Mouse (Mus musculus) retina, adult 2 months (tissue): ENCODE data around the gene Adcy1.
"Not testable (repeated sequence)": the region's sequence is repeated elsewhere in the genome, so short reads cannot be mapped to it uniquely, and the experiment has no call there.

Experiments used
- DNase-seq: peaks from one replicate; pipeline ENCODE4 v3.0.0-alpha.2; 2012; ENCODE audit warnings: low read depth, low spot score

Adcy1 gene

GRCm38 (mm10) chr11:7214342-7214660, 151.0 kb downstream of the Adcy1 start:
- no peak for DNase-seq

- DNase-seq, result no peak
Observed at GRCm38 (mm10) chr11:7214761-7215160, 151.5 kb downstream of the Adcy1 start.

DNA sequence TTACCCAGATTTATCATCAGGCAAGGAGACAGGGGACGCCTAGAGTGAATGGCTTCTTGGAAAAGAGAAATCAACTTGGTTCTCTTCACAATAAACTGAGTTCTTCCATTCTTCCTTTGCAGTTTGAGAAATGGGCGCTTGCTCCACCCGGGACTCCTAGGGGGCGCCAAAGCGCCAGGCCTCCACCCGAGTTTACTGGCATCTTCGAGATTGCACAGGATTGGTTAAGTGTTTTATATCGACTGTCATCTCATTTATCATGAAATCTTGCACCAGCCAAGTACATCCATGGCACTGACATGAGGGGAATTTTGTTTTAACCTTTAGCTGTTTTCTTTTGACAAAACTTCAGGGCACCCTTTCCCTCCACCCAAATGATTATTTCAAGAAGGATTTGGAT, 152.4 kb downstream of the Adcy1 start:
- DNase-seq, result peak; percentile 3

DNA sequence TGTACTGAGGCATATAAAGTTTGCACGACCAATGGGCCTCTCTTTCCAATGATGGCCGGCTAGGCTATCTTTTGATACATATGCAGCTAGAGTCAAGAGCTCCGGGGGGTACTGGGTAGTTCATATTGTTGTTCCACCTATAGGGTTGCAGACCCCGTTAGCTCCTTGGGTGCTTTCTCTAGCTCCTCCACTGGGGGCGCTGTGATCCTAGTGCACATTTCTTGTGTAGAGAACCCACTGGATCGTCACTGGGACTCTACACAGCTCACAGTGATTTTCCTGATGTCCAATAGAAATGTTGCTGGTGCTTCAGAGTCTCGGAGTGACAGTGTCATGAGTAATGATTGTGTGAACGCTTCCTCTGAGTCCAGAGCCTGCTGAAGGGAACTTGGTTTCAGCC, 158.5 kb downstream of the Adcy1 start:
- DNase-seq, result not testable (repeated sequence)

DNA sequence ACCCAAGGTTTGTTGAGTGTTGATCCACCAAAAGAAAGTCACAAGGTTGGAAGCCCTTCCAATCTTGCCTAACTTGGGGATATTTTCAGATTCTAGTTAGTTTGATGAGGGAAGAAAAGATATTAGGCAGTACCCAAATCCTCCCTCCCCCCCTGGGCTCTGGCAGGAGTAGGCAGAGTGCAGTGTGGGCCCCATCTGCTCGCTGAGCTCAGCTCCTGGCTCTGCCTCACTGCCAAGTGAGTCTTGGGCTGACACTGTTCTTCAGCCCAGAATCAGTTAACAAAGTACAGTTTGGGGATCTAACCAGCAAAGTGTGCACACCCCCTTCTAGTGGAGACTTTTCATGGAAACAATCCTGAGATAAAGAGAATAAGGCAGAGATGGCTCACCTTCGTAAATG, 162.9 kb downstream of the Adcy1 start:
- DNase-seq, result no peak

GRCm38 (mm10) chr11:7226810-7227550, 163.7 kb downstream of the Adcy1 start:
- DNase-seq, result no peak

GRCm38 (mm10) chr11:7228107-7228506, 164.8 kb downstream of the Adcy1 start:
- DNase-seq, result no peak
